Mouse (Mus musculus): Measurements from ENCODE around the gene Mpeg1.

Gene Mpeg1

GRCm38 (mm10) chr19:12460282-12461249 is at the start of gene Mpeg1:
Gene Mpeg1, plus strand, starts transcription at chr19:12460779.
- DNase-seq (ENCODE audit: low spot score in 2 of 2), result no peak

- no peak for DNase-seq (ENCODE audit: low spot score in 2 of 2)
These were observed 46.8 kb upstream of the Mpeg1 start for GRCm38 (mm10) chr19:12413737-12414136.

GRCm38 (mm10) chr19:12417361-12417760 is 43.2 kb upstream of the Mpeg1 start, which contains the start of gene Olfr1441:
Gene Olfr1441, plus strand, starts transcription at chr19:12417433.
- DNase-seq (ENCODE audit: low spot score in 2 of 2), result no peak

DNA sequence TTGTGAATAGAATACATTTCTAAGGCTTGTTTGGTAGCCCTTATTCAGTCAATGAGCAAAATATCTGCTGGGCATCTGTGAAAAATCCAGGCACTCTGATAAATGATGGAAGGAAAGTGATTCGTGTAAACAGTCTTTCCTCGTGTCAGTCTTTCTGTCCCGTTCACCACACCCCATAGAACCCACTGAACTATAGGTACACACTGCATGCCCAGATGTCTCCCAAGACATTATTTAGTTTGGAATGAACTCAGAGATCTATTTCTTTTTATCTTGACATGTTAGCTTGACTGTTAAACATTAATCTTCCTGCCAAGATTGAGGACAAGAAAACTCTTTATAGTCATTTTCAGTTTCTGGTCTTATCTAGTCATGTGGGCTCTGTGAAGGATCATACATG is 42.3 kb upstream of the Mpeg1 start:
- DNase-seq (ENCODE audit: low spot score in 2 of 2), result no peak

- no peak for DNase-seq (ENCODE audit: low spot score in 2 of 2)
These were observed 40.0 kb upstream of the Mpeg1 start for GRCm38 (mm10) chr19:12420555-12420954.

- DNase-seq (ENCODE audit: low spot score in 2 of 2), result no peak
These were observed 38.9 kb upstream of the Mpeg1 start for GRCm38 (mm10) chr19:12421680-12422079.

DNA sequence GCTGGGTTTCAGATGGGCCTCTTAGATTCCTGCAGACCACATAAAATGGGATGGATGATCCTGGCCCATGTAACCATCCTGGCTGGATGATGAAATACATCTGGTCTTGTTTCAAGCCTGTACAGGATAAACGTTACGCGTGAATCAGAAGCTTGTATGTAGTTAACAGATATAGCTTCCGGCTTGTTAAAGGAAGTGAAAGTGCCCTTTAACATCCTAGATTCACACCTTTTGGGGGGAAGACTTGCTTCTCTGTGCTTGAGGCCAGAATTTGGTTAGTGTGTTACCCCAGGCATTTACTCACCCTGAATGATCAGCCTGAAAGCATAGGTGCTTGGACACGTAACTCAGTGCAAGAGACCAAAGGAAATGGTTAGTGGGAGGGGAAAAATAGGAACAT is 33.5 kb upstream of the Mpeg1 start:
- DNase-seq (ENCODE audit: low spot score in 2 of 2), result no peak

DNA sequence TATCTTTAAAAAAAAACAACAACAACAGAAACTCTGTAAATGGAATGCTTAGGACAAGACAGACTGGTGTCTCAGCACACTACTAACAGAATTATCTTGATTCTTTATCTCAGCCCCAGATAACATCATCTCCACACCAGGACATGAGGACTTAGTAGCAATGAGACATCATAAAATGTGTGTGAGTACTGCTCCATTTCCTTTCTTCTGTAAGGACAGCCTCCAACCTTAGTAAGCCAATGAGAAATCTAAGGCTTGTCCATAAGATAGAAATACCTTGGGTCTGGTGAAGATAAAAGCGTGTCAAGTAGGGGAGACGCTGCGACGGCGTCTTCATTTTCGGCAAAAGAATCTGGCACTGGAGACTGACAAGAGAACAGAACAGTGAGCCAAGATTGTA is 33.0 kb upstream of the Mpeg1 start, which contains the start of gene Pfpl:
Pfpl (plus strand) TSS at position 301 of the 400 bp plus-strand sequence.
- no peak for DNase-seq (ENCODE audit: low spot score in 2 of 2)

DNA sequence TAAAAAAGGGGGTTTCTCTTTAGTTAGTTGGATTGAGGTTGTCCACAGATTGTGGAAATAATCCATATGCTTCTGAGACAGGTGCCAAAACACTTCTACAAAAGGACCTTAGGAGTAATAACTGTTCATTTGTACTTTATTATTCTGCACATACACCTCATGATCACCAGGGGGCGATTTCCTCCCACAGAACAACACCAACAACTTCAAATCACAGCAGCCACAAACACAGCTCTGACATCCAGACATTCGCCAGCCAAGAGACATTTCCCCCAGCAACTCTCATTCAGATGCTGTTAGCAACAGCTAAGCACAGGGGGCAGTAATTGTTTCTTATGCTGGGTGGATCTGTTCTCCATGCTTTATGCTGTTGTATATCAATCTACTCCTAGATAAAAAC is 27.5 kb upstream of the Mpeg1 start:
- DNase-seq (ENCODE audit: low spot score in 2 of 2), result no peak

- DNase-seq (ENCODE audit: low spot score in 2 of 2), result no peak
These were observed 25.6 kb upstream of the Mpeg1 start for GRCm38 (mm10) chr19:12435011-12435416.

- no peak for DNase-seq (ENCODE audit: low spot score in 2 of 2)
These were observed 24.6 kb upstream of the Mpeg1 start for GRCm38 (mm10) chr19:12435750-12436524.

DNA sequence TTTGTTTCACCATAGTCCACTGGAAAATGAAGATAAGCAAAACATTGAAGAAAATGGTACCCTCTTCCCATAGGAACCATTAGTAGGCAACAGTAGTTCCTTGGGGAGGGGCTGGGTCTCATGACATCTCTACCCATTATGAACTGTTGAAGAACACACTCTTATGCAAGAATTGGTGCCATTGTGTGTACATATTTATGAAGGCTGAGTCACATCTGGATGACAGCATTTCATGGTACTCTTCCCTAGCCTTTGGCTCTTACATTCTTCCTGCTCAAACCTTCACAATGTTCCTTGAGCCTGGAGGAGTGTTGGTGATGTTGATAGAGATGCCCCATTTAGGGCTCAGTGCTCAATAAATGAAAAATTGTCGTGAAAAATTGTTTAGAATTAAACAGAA is 21.0 kb upstream of the Mpeg1 start:
- no peak for DNase-seq (ENCODE audit: low spot score in 2 of 2)

- no peak for DNase-seq (ENCODE audit: low spot score in 2 of 2)
These were observed 20.4 kb upstream of the Mpeg1 start for GRCm38 (mm10) chr19:12440103-12440725.

DNA sequence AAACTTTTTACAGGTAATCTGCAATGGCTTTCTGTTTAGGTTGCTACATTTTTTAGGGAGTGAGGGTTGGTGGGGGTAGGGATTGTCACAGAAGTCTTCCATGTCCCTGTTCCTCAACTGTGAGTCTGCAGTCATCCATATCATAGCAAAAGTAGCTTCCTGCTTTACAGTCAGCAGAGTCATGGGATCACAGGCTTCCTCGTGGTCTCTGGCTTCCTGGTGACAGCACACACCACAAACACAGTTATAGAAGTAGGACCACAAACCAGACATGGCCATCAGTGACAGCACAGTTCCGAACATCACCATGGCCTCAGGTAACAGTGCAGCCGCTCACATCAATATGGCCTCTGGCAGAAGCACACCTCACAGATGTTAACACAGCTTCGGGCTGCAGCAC is 18.0 kb upstream of the Mpeg1 start:
- DNase-seq (ENCODE audit: low spot score in 2 of 2), result no peak

DNA sequence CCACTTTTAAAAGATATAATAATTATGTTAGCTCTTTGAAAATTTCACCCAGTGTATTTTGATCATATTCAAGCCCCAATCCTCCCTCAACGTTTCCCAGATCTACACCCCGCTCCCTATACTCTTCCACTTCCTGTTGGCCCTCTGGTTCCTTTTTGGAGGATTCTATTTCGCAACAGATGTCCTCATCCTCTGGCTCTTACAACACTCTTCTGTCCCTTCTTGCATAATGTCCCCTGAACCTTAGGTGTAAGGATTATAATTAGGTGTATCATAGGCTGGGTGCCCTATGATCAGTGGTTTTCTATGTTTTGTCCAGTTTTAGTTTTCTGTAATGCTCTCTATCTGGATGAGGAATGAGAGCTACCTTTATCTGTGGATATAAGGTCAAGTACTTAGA is 15.6 kb upstream of the Mpeg1 start:
- DNase-seq (ENCODE audit: low spot score in 2 of 2), result no peak

GRCm38 (mm10) chr19:12457401-12458066 is 3.0 kb upstream of the Mpeg1 start:
- no peak for DNase-seq (ENCODE audit: low spot score in 2 of 2)

DNA sequence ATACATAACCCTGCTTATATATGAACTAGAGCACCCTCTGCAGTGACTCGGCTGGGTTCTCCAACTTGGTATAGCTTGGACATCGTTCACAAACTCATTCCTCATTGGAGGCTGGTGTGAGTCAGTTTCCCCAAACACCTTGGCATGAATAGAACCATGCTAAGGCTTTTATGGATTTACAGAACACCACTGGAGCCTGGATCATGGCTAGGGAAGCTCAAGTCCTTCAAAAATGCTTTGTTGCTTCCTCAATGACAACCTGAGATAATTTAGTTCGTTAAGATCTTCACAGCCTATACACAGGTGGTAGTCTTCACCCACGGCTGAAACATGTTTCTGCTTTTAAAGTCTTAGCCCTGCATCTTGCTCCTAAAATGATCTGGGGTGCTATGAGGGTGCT is 1.1 kb upstream of the Mpeg1 start:
- DNase-seq (ENCODE audit: low spot score in 2 of 2), result no peak

DNA sequence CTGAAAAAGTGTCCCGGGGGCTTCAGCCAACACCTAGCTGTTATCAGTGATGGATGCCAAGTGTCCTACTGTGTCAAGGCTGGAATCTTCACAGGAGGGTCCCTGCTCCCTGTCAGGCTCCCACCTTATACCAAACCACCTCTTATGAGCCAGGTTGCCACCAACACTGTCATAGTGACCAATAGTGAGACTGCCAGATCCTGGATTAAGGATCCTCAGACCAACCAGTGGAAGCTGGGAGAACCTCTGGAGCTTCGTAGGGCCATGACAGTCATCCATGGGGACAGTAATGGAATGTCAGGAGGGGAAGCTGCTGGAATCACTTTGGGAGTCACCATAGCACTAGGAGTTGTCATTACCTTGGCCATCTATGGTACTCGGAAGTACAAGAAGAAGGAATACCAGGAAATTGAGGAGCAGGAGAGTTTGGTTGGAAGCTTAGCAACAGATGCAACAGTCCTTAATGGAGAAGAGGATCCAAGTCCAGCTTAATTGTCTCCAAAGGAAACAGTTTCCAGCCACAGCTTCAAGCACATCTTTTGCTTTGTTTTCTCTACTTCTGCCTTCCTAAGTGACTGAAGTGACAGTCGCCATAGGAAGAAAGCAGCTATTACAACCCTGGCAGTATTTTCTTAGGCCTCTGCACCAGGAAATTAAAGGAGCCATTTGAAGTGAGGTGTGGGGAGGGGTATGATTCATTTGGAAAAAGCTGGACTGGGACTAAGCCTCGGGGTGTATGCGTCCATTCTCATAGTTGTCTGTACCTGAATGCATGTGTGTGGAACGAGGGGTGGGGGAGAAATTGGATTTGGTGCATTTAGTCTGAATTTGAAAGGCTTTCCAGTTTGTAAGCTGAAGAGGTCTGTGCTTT is 2.5 kb downstream of the Mpeg1 start:
- DNase-seq (ENCODE audit: low spot score in 2 of 2), result no peak

- no peak for DNase-seq (ENCODE audit: low spot score in 2 of 2)
These were observed 3.1 kb downstream of the Mpeg1 start for GRCm38 (mm10) chr19:12463722-12464035.

DNA sequence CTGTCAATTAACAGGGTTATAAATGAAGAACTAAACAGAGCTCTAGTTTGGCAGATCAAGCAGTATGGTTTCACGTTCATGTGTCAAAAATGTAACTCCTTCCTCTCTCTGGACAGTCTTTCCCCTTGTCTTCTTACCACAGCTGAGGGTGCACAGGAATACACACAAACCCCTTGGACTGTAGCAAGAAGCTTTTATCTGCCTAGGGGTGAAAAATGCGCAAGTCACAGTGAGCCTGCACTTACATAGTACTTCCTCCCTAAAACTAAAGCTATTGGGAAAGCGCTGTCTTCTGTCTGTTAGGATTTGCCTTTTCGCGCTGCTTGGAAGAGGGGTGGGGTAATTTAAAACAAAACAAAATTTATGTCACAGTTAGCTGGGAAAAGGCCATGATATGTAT is 3.5 kb downstream of the Mpeg1 start:
- DNase-seq (ENCODE audit: low spot score in 2 of 2), result no peak

DNA sequence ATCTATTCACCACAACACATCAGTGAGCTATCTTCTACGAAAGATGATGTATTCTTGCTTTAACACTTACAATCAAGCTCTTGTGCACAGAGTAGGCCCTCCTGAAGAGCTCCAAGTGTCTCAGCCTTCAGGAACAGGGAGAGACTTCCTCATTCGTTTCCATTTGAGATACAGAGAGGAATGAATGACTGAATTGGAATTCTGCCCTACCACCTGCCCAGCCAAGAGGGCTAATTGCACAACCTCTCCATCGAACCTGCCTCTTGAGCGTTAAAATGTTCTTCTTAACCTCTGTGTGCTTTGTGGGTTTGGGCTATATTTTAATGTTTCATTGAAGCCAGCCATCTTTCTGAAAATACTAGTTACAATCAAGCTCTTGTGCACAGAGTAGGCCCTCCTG is 4.1 kb downstream of the Mpeg1 start:
- DNase-seq (ENCODE audit: low spot score in 2 of 2), result no peak
